Mouse (Mus musculus): ENCODE results near the gene Lce1a1. TPM values are rescaled to one million over a fixed set of nuclear protein-coding genes. Genes with fewer than 3 reads are reported as not detected.

Gene Lce1a1
- polyA plus RNA-seq, 1 experiment from 2014 or later, result not detected

Other genes starting within 250 kb of the Lce1a1 start
- gene Sprr2i, start 240.3 kb downstream of the Lce1a1 start, polyA plus RNA-seq (2015; fragmentation: Nextera tagmentation; extraction: Ambion mirVana), result not detected in 2 replicates
- not detected in 2 replicates for gene Sprr2j-ps, start 230.2 kb downstream of the Lce1a1 start, polyA plus RNA-seq (2015; fragmentation: Nextera tagmentation; extraction: Ambion mirVana)
- gene Gm9774, start 218.9 kb downstream of the Lce1a1 start, polyA plus RNA-seq (2015; fragmentation: Nextera tagmentation; extraction: Ambion mirVana), result 8.3 and 22.7 TPM in 2 replicates
- gene Sprr2k, start 215.7 kb downstream of the Lce1a1 start, polyA plus RNA-seq (2015; fragmentation: Nextera tagmentation; extraction: Ambion mirVana), result not detected in 2 replicates
- gene Sprr1b, start 209.5 kb downstream of the Lce1a1 start, polyA plus RNA-seq (2015; fragmentation: Nextera tagmentation; extraction: Ambion mirVana), result 0.30 TPM in 1 of 2 replicates, not detected in the other
- gene Sprr3, start 189.6 kb downstream of the Lce1a1 start, polyA plus RNA-seq (2015; fragmentation: Nextera tagmentation; extraction: Ambion mirVana), result not detected in 2 replicates
- 45.9 TPM in 2 replicates for gene Sprr1a, start 162.4 kb downstream of the Lce1a1 start, polyA plus RNA-seq (2015; fragmentation: Nextera tagmentation; extraction: Ambion mirVana)
- gene Sprr4, start 147.8 kb downstream of the Lce1a1 start, polyA plus RNA-seq (2015; fragmentation: Nextera tagmentation; extraction: Ambion mirVana), result not detected in 2 replicates
- gene 2310046K23Rik, start 113.8 kb downstream of the Lce1a1 start, polyA plus RNA-seq (2015; fragmentation: Nextera tagmentation; extraction: Ambion mirVana), result not detected in 2 replicates
- gene Ivl, start 74.6 kb downstream of the Lce1a1 start, polyA plus RNA-seq (2015; fragmentation: Nextera tagmentation; extraction: Ambion mirVana), result 0.64 and 1.4 TPM in 2 replicates
- gene Smcp, start 59.3 kb downstream of the Lce1a1 start, polyA plus RNA-seq (2015; fragmentation: Nextera tagmentation; extraction: Ambion mirVana), result not detected in 2 replicates
- gene 2210017I01Rik, start 40.8 kb downstream of the Lce1a1 start, polyA plus RNA-seq (2015; fragmentation: Nextera tagmentation; extraction: Ambion mirVana), result not detected in 2 replicates
- not detected in 2 replicates for gene Lce6a, start 26.6 kb downstream of the Lce1a1 start, polyA plus RNA-seq (2015; fragmentation: Nextera tagmentation; extraction: Ambion mirVana)
- not detected in 2 replicates for gene Lce1b, start 8.6 kb upstream of the Lce1a1 start, polyA plus RNA-seq (2015; fragmentation: Nextera tagmentation; extraction: Ambion mirVana)
- not detected in 2 replicates for gene Lce1a2, start 22.0 kb upstream of the Lce1a1 start, polyA plus RNA-seq (2015; fragmentation: Nextera tagmentation; extraction: Ambion mirVana)
- not detected in 2 replicates for gene Lce1c, start 30.9 kb upstream of the Lce1a1 start, polyA plus RNA-seq (2015; fragmentation: Nextera tagmentation; extraction: Ambion mirVana)
- not detected in 2 replicates for gene Lce1d, start 38.9 kb upstream of the Lce1a1 start, polyA plus RNA-seq (2015; fragmentation: Nextera tagmentation; extraction: Ambion mirVana)
- gene Lce1e, start 60.8 kb upstream of the Lce1a1 start, polyA plus RNA-seq (2015; fragmentation: Nextera tagmentation; extraction: Ambion mirVana), result not detected in 2 replicates
- gene Lce1f, start 72.0 kb upstream of the Lce1a1 start, polyA plus RNA-seq (2015; fragmentation: Nextera tagmentation; extraction: Ambion mirVana), result not detected in 2 replicates
- gene Gm38119, start 90.8 kb upstream of the Lce1a1 start, polyA plus RNA-seq (2015; fragmentation: Nextera tagmentation; extraction: Ambion mirVana), result not detected in 2 replicates
- 0.17 TPM in 1 of 2 replicates, not detected in the other for gene Lce1g, start 104.0 kb upstream of the Lce1a1 start, polyA plus RNA-seq (2015; fragmentation: Nextera tagmentation; extraction: Ambion mirVana)
- not detected in 2 replicates for gene Lce1h, start 116.8 kb upstream of the Lce1a1 start, polyA plus RNA-seq (2015; fragmentation: Nextera tagmentation; extraction: Ambion mirVana)
- gene Lce1i, start 130.6 kb upstream of the Lce1a1 start, polyA plus RNA-seq (2015; fragmentation: Nextera tagmentation; extraction: Ambion mirVana), result not detected in 2 replicates
- gene Lce1j, start 142.2 kb upstream of the Lce1a1 start, polyA plus RNA-seq (2015; fragmentation: Nextera tagmentation; extraction: Ambion mirVana), result not detected in 2 replicates
- not detected in 2 replicates for gene Lce1k, start 159.6 kb upstream of the Lce1a1 start, polyA plus RNA-seq (2015; fragmentation: Nextera tagmentation; extraction: Ambion mirVana)
- gene Kprp, start 178.9 kb upstream of the Lce1a1 start, polyA plus RNA-seq (2015; fragmentation: Nextera tagmentation; extraction: Ambion mirVana), result 0.07 TPM in 1 of 2 replicates, not detected in the other
- gene Lce1l, start 203.0 kb upstream of the Lce1a1 start, polyA plus RNA-seq (2015; fragmentation: Nextera tagmentation; extraction: Ambion mirVana), result not detected in 2 replicates
- gene 2310050C09Rik, start 221.9 kb upstream of the Lce1a1 start, polyA plus RNA-seq (2015; fragmentation: Nextera tagmentation; extraction: Ambion mirVana), result not detected in 2 replicates